ENCODE assay signal across 8 mouse cellular contexts in the genomic region with DNA sequence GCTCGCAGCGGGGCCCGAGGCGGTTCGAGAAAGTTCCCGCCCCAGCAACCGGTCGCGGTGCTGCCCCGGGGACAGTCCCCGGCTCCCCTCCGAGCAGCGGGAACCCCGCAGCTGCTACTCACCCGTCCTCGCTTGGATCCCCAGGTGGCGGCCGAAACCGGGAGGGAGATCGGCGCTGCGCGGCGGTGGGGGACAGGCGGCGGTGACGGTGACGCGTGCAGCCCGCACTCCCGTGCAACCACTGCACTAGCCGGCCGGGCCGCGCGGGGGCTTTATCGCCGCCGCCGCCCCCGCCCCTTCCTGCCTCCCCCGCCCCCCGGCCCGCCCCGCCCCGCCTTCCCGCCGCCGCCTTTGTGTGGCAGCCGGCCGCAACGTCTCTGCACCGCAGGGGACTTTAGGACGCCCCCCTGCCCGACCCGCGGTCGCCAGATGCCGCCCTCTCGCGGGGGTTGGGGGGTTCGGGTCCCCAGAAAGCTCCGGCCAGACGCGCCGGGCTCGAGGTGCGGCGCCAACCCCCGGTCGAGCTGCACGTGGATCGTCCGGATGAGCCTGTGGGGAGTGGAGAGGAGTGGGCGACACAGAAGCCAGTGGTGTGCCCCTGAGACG. TPM values are rescaled to one million over a fixed set of nuclear protein-coding genes. Genes with fewer than 3 reads are reported as not detected.
DNase-seq lines count a peak whose midpoint lies in the region; ATAC-seq lines count a peak whose summit lies in the region.

No protein-coding gene starts in this region.

- WGBS in forebrain, embryonic 15.5 days, result under 1% methylated on average over 71 of the region's 76 CpGs
- under 1% methylated on average over 53 of the region's 76 CpGs for WGBS in liver, embryonic 16.5 days (ENCODE audit: insufficient replicate concordance)
- WGBS in neural tube, embryonic 15.5 days, result under 1% methylated on average over 71 of the region's 76 CpGs

- H3K4me1 ChIP-seq in forebrain, embryonic 15.5 days, result peaks cover 29% of the 10 kb centered on the region
- no peaks in the 10 kb centered on the region; the same call in 1 of the 2 replicates for H3K4me1 ChIP-seq in liver, embryonic 16.5 days (ENCODE audit: control insufficient read depth, low read depth, low read length)
- peaks cover 51% of the 10 kb centered on the region for H3K4me1 ChIP-seq in neural tube, embryonic 15.5 days

- ATAC-seq in forebrain, embryonic 15.5 days (replicated peaks), result peak; percentile 83
- ATAC-seq in liver, embryonic 16.5 days (ENCODE audit: low read depth), result peak; percentile 35; the same call in 1 of the 2 replicates
- peak; percentile 81 for ATAC-seq in neural tube, embryonic 15.5 days (ENCODE audit: low FRiP score)

- DNase-seq in ovary, adult 18-20 months (ENCODE audit: low spot score), result peak; percentile 12
- DNase-seq in ovary, postnatal 14 days (ENCODE audit: low spot score), result no peak
- peak; percentile 2 for DNase-seq in adrenal gland, adult 8-10 months
- peak; percentile 35 for DNase-seq in induced T-regulatory cell, adult 2 months (ENCODE audit: low read depth)
- DNase-seq in urinary bladder, postnatal 10 days (ENCODE audit: low spot score), result no peak

- peak overlapping the region; percentile 69 for H3K4me3 ChIP-seq in forebrain, embryonic 15.5 days
- peak overlapping the region; percentile 50 for H3K4me3 ChIP-seq in liver, embryonic 16.5 days (ENCODE audit: low read depth, low read length)
- H3K4me3 ChIP-seq in neural tube, embryonic 15.5 days (replicated peaks), result peak overlapping the region; percentile 82

- H3K9me3 ChIP-seq in forebrain, embryonic 15.5 days, result no peaks in the 10 kb centered on the region
- no peaks in the 10 kb centered on the region for H3K9me3 ChIP-seq in liver, embryonic 16.5 days (replicated peaks; ENCODE audit: control insufficient read depth, low read length)
- H3K9me3 ChIP-seq in neural tube, embryonic 15.5 days (replicated peaks), result no peaks in the 10 kb centered on the region

- no peak overlapping the region for H3K27ac ChIP-seq in forebrain, embryonic 15.5 days (replicated peaks)
- no peak overlapping the region for H3K27ac ChIP-seq in liver, embryonic 16.5 days (ENCODE audit: low read length)
- H3K27ac ChIP-seq in neural tube, embryonic 15.5 days (replicated peaks), result peak overlapping the region; percentile 75

- no peaks in the 10 kb centered on the region for H3K36me3 ChIP-seq in forebrain, embryonic 15.5 days
- H3K36me3 ChIP-seq in liver, embryonic 16.5 days (ENCODE audit: control insufficient read depth, insufficient read depth), result no peaks in the 10 kb centered on the region
- H3K36me3 ChIP-seq in neural tube, embryonic 15.5 days, result no peaks in the 10 kb centered on the region

- peak overlapping the region; percentile 97 for H3K4me2 ChIP-seq in forebrain, embryonic 15.5 days (replicated peaks)
- peak overlapping the region; percentile 62 for H3K4me2 ChIP-seq in liver, embryonic 16.5 days (ENCODE audit: low read depth, low read length)
- H3K4me2 ChIP-seq in neural tube, embryonic 15.5 days, result peak overlapping the region; percentile 94

- peaks cover 26% of the 10 kb centered on the region for H3K27me3 ChIP-seq in forebrain, embryonic 15.5 days
- peaks cover 28% of the 10 kb centered on the region for H3K27me3 ChIP-seq in liver, embryonic 16.5 days (ENCODE audit: control insufficient read depth, insufficient read depth, low read depth, low read length)
- H3K27me3 ChIP-seq in neural tube, embryonic 15.5 days (replicated peaks), result no peaks in the 10 kb centered on the region

- H3K9ac ChIP-seq in forebrain, embryonic 15.5 days (replicated peaks), result peak overlapping the region; percentile 71
- H3K9ac ChIP-seq in liver, embryonic 16.5 days (ENCODE audit: low read depth, low read length), result peak overlapping the region; percentile 38
- peak overlapping the region; percentile 76 for H3K9ac ChIP-seq in neural tube, embryonic 15.5 days (replicated peaks)

RNA-seq across cellular contexts. Expression of a gene that starts 2.5 kb away (rescaled TPM):
- 10 to 100 TPM; 12.5 to 24.0 (median 16.7) TPM for total RNA-seq in adrenal gland, adult 8-10 months (2022)
- 47.6 and 55.5 TPM in 2 replicates for polyA plus RNA-seq in forebrain, embryonic 15.5 days (2015; fragmentation: Nextera tagmentation; extraction: Ambion mirVana)
- polyA plus RNA-seq in liver, embryonic 16.5 days (2015; fragmentation: Nextera tagmentation; extraction: Ambion mirVana), result 6.5 and 6.8 TPM in 2 replicates
- polyA plus RNA-seq in neural tube, embryonic 15.5 days (2015; fragmentation: Nextera tagmentation; extraction: Ambion mirVana), result 382 and 384 TPM in 2 replicates

Comparison
In these comparisons a context has a peak if more than half of its experiments do, and no peak if none do; other contexts are left out.
1. DNase-seq: peak in ovary, adult 18-20 months (single experiment), adrenal gland, adult 8-10 months (single experiment) and induced T-regulatory cell, adult 2 months (single experiment); none in ovary, postnatal 14 days (single experiment) and urinary bladder, postnatal 10 days (single experiment).
2. Peak in every context shown above with its lines, with median percentiles within 50 percentile points of each other: ATAC-seq, H3K4me2 ChIP-seq, H3K4me3 ChIP-seq and H3K9ac ChIP-seq.